Mouse (Mus musculus): Measurements from ENCODE around the gene Rnf17.

DNA sequence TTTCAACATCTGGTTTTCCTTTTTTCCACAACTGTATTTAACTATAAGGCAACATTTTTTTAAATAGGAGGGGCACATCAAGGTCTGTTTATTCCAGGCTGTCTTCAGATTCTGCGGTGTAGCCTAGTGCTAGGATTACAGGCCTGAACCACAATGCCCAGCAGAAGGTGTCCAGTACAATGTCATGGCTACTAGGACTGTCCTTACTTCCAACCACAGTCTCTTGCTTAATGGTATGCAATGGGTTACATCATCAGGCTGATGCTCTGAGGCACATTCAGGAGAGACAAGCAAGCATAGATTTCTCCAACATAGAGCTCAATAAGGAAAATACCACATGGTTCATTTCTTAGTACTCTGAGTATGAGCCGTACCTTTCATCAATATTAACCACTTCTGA, 152.3 kb downstream of the Rnf17 start:
- TF ChIP-seq CTCF (conservative IDR thresholded peaks at IDR 0.05; ENCODE audit: low read length): no peak
- no peak for TF ChIP-seq NANOG (IDR thresholded peaks at IDR 0.05; ENCODE audit: borderline replicate concordance, low read length)

Data from E14TG2a.4 (cell line).